Mouse (Mus musculus) myocyte (in vitro differentiated cells): ENCODE data around the gene Galnt13.

Experiments used
- E2F4 ChIP-seq: IDR thresholded peaks from one replicate; pipeline ENCODE4 v1.6.1; 2011; ENCODE audit warnings: mild to moderate bottlenecking, control low read depth, moderate library complexity; ENCODE audit not compliant: insufficient read depth
- MAX ChIP-seq: IDR thresholded peaks from one replicate; pipeline ENCODE4 v1.6.1; 2011; ENCODE audit warnings: low read depth, mild to moderate bottlenecking, control low read depth
- MYOD1 ChIP-seq, 3 experiments: IDR thresholded peaks; one replicate each; pipeline ENCODE4 v1.6.1; 2011; ENCODE audit warnings: control low read depth in 2 of 3, low read depth in 2 of 3, mild to moderate bottlenecking in 2 of 3, moderate library complexity in 1 of 3; ENCODE audit not compliant: insufficient read length in 2 of 3, control insufficient read depth in 1 of 3
- POLR2A ChIP-seq: IDR thresholded peaks from one replicate; pipeline ENCODE4 v1.6.1; 2011; ENCODE audit warnings: low read depth, mild to moderate bottlenecking, control low read depth, moderate library complexity; ENCODE audit not compliant: insufficient read length
- TCF12 ChIP-seq: IDR thresholded peaks from one replicate; pipeline ENCODE4 v1.6.1; 2011; ENCODE audit warnings: mild to moderate bottlenecking, control low read depth; ENCODE audit not compliant: poor library complexity, insufficient read depth, severe bottlenecking
- USF1 ChIP-seq: IDR thresholded peaks from one replicate; pipeline ENCODE4 v1.6.1; 2011; ENCODE audit warnings: low read depth, mild to moderate bottlenecking, control low read depth, moderate library complexity

GRCm38 (mm10) chr2:54906282-54907060 is 470.4 kb downstream of the Galnt13 start:
- TF ChIP-seq POLR2A (no peak), E2F4 (no peak), MYOD1 (IDR thresholded peaks at IDR 0.05; ENCODE audit: control insufficient read depth in 1 of 3, insufficient read length in 2 of 3, low read depth in 2 of 3) (no peak), TCF12 (no peak), MAX (no peak), USF1 (no peak)
